Mouse (Mus musculus): ENCODE measurements around the gene Mgrn1. TPM values are rescaled to one million over a fixed set of nuclear protein-coding genes. Genes with fewer than 3 reads are reported as not detected.

Gene Mgrn1
- polyA plus RNA-seq, 1 experiment from 2014 or later: 66.9 TPM

DNA sequence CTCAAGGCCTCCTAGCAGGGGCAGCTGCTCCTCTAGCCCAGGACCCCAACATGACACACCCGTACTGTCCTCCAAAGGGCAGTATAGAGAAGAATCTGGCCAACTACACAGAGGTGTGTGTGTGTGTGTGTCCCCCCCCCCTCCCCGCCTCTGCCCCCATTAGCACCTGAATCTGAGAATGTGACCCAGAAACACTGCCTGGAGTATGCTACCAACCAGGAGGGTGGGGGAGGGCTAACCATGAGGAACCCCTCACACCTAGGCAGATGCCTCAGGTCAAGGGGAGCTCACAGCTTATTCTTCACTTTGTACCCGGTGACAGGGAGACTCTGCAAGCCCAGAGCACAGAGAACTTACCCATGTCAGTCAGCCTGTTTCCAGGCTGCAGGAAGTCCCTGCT is 8.3 kb upstream of the Mgrn1 start:
- H3K4me1 ChIP-seq (ENCODE audit: control insufficient read depth, insufficient read depth, low read length): peaks cover 21% of the 10 kb centered on the region
- 81% methylated on average over 3 of the region's 3 CpGs for WGBS
- peak overlapping the region; percentile 91 for H3K4me2 ChIP-seq
- H3K9ac ChIP-seq (ENCODE audit: low read length): peak overlapping the region; percentile 84; the same call in 1 of the 2 replicates
- no peak overlapping the region for H3K27ac ChIP-seq (ENCODE audit: low read depth, low read length)
- no peak for DNase-seq (ENCODE audit: low spot score, missing footprints)
- H3K4me3 ChIP-seq (ENCODE audit: low read depth, low read length): no peak overlapping the region
- no peaks in the 10 kb centered on the region for H3K36me3 ChIP-seq (ENCODE audit: control insufficient read depth, insufficient read depth, low read length)
- H3K27me3 ChIP-seq (ENCODE audit: control insufficient read depth, insufficient read depth, low read length): no peaks in the 10 kb centered on the region
- H3K9me3 ChIP-seq (ENCODE audit: control insufficient read depth, low read length): no peaks in the 10 kb centered on the region
- no peak for ATAC-seq (ENCODE audit: low FRiP score)

- peak; percentile 88 for DNase-seq (ENCODE audit: low spot score, missing footprints)
- ATAC-seq (ENCODE audit: low FRiP score): no peak
- H3K9me3 ChIP-seq (ENCODE audit: control insufficient read depth, low read length): no peaks in the 10 kb centered on the region
- peak overlapping the region; percentile 91 for H3K4me2 ChIP-seq
- H3K27ac ChIP-seq (ENCODE audit: low read depth, low read length): no peak overlapping the region
- H3K4me1 ChIP-seq (ENCODE audit: control insufficient read depth, insufficient read depth, low read length): peaks cover 21% of the 10 kb centered on the region
- peak overlapping the region; percentile 78 for H3K4me3 ChIP-seq (ENCODE audit: low read depth, low read length)
- no peaks in the 10 kb centered on the region for H3K36me3 ChIP-seq (ENCODE audit: control insufficient read depth, insufficient read depth, low read length)
- 37% methylated on average over 5 of the region's 5 CpGs for WGBS
- H3K27me3 ChIP-seq (ENCODE audit: control insufficient read depth, insufficient read depth, low read length): no peaks in the 10 kb centered on the region
- H3K9ac ChIP-seq (ENCODE audit: low read length): peak overlapping the region; percentile 84
Measured at GRCm38 (mm10) chr16:4878192-4878885, 7.7 kb upstream of the Mgrn1 start.

DNA sequence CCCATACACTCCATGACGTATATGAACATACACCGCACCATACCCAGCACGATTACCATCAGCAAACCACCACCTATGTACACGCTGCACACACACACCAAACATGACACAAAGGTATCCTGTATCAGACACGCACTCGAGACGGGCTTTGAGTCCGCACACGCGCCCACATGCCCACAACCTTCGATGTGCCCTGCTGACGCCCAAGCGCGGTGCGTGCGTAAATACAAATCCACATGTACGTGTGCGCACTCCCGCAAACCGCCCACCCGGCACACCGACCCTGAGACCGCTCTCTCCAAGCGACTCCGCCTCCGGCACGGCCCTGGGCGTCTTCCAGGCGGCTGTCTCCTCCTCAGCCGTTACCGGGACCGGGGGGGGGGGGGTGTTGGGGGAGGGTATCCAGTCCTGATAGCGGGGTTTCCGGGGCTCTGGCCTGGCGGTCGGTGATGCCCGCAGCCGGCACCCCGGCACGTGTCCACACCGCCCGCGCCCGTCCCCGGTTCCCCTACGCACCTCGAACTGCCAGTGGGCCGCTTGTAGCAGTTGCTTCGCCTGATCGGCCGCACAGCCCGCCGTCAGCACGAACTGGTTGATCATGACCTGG is 6.8 kb upstream of the Mgrn1 start:
- Histone ChIP-seq H3K27me3 (ENCODE audit: control insufficient read depth, insufficient read depth, low read length) (no peaks in the 10 kb centered on the region), H3K27ac (ENCODE audit: low read depth, low read length) (peak overlapping the region; percentile 95), H3K9me3 (ENCODE audit: control insufficient read depth, low read length) (no peaks in the 10 kb centered on the region), H3K4me1 (ENCODE audit: control insufficient read depth, insufficient read depth, low read length) (peaks cover 21% of the 10 kb centered on the region), H3K36me3 (ENCODE audit: control insufficient read depth, insufficient read depth, low read length) (no peaks in the 10 kb centered on the region), H3K4me3 (ENCODE audit: low read depth, low read length) (peak overlapping the region; percentile 78), H3K9ac (ENCODE audit: low read length) (peak overlapping the region; percentile 84), H3K4me2 (peak overlapping the region; percentile 91)
- whole genome bisulfite sequencing: under 1% methylated on average over 51 of the region's 54 CpGs
- DNase-seq (ENCODE audit: low spot score, missing footprints) (peak; percentile 92), ATAC-seq (ENCODE audit: low FRiP score) (peak; percentile 43)

- Histone ChIP-seq H3K36me3 (ENCODE audit: control insufficient read depth, insufficient read depth, low read length) (no peaks in the 10 kb centered on the region), H3K4me3 (ENCODE audit: low read depth, low read length) (peak overlapping the region; percentile 78), H3K9ac (ENCODE audit: low read length) (peak overlapping the region; percentile 84), H3K4me1 (ENCODE audit: control insufficient read depth, insufficient read depth, low read length) (peaks cover 21% of the 10 kb centered on the region), H3K27me3 (ENCODE audit: control insufficient read depth, insufficient read depth, low read length) (no peaks in the 10 kb centered on the region), H3K27ac (ENCODE audit: low read depth, low read length) (peak overlapping the region; percentile 95), H3K4me2 (peak overlapping the region; percentile 91), H3K9me3 (ENCODE audit: control insufficient read depth, low read length) (no peaks in the 10 kb centered on the region)
- ATAC-seq (ENCODE audit: low FRiP score) (peak; percentile 78), DNase-seq (ENCODE audit: low spot score, missing footprints) (peak; percentile 98)
- WGBS: under 1% methylated on average over 40 of the region's 40 CpGs
Measured at GRCm38 (mm10) chr16:4879708-4880124, 6.3 kb upstream of the Mgrn1 start.

DNA sequence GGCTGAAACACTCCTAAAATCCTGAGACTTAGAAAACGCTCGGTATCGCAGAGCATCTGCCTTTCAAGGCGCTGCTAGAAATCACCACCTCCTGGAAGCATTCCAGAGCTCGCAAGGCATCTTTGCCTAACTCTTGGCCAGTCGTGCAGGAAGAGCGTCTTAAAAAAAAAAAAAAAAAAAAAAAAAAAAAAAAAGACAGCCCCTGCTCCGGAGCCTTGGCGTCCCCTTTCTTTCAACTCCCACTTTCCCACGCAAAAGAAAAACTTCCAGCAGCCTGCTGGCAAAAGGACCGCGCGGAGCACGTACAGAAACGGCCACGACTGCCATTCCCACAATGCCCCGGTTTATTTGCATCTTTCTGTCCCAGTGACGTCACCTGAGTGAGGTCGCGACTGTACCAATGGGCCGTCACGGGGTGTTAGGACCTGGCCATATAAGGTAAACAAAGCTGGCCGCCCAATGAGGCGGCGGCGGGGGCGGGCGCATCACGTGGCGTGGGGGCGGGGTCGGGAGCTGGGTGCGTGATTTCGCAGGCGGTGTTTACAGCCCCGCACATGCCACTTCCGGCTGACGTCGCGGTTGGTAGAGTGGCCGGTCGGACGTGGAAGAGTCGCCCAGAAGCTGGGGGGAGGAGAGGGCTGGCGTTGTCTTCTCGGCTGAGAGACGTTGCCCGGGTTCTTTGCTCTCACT is 5.8 kb upstream of the Mgrn1 start, which contains the start of gene Ubald1:
Gene Ubald1, minus strand, starts transcription at position 180 of the 690 bp plus-strand sequence.
- H3K27ac ChIP-seq (ENCODE audit: low read depth, low read length): peak within 1 kb of the TSS; percentile 95
- H3K4me2 ChIP-seq: peak within 1 kb of the TSS; percentile 91
- no peaks in the 10 kb centered on the region for H3K27me3 ChIP-seq (ENCODE audit: control insufficient read depth, insufficient read depth, low read length)
- H3K4me3 ChIP-seq (ENCODE audit: low read depth, low read length): peak within 1 kb of the TSS; percentile 78
- no peaks in the 10 kb centered on the region for H3K36me3 ChIP-seq (ENCODE audit: control insufficient read depth, insufficient read depth, low read length)
- H3K4me1 ChIP-seq (ENCODE audit: control insufficient read depth, insufficient read depth, low read length): peaks cover 21% of the 10 kb centered on the region
- DNase-seq (ENCODE audit: low spot score, missing footprints): peak; percentile 98
- ATAC-seq (ENCODE audit: low FRiP score): peak; percentile 88
- WGBS: under 1% methylated on average over 47 of the region's 48 CpGs
- H3K9me3 ChIP-seq (ENCODE audit: control insufficient read depth, low read length): no peaks in the 10 kb centered on the region
- peak within 1 kb of the TSS; percentile 84 for H3K9ac ChIP-seq (ENCODE audit: low read length)

DNA sequence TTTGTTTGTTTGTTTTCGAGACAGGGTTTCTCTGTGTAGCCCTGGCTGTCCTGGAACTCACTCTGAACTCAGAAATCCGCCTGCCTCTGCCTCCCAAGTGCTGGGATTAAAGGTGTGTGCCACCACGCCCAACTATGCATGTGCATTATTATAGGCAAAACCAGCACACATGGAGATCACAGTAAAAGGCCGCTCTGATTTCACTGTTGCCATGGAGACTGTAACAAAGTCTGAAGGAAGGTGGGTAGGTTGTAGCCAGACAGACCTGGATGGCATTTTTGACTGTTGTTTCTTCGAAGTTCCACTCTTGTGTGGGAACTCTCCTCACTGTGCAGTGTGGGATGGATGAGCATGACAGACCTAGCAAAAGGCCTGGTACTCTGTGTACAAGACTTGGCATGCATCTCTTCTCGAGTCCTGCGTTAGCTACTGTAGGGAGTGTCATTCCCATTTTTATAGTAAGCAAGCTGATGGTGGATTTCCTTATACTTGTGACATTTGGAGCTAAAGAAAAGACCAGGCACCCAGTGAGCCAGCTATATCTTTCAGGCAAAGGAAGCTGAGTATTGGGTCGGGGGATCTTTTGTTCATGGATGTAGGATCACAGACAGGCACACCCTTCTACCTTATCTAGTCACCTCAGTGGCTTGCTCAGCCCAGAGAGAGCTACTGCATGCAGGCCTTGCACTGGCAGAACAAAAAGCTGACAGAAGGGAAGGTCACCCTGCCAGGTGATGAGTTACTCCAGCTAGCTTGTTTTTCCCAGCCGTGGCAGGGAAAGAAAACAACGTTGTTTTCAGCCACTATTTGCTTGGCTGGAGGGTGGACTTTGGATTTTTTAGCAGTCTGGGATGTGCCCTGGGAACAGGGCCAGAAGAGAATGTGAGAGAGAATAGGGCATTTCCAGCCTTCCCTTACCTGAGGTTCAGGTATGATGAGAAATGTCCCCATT is 4.4 kb upstream of the Mgrn1 start:
- H3K27me3 ChIP-seq (ENCODE audit: control insufficient read depth, insufficient read depth, low read length): no peaks in the 10 kb centered on the region
- H3K9me3 ChIP-seq (ENCODE audit: control insufficient read depth, low read length): no peaks in the 10 kb centered on the region
- ATAC-seq (ENCODE audit: low FRiP score) (no peak), DNase-seq (ENCODE audit: low spot score, missing footprints) (peak; percentile 85)
- peak overlapping the region; percentile 91 for H3K4me2 ChIP-seq
- H3K4me3 ChIP-seq (ENCODE audit: low read depth, low read length): peak overlapping the region; percentile 78
- peaks cover 22% of the 10 kb centered on the region for H3K4me1 ChIP-seq (ENCODE audit: control insufficient read depth, insufficient read depth, low read length)
- H3K27ac ChIP-seq (ENCODE audit: low read depth, low read length): 0 out of 2 replicates have a peak overlapping the region, but pooled peaks have one; percentile 86
- H3K9ac ChIP-seq (ENCODE audit: low read length): peak overlapping the region; percentile 84; the same call in 1 of the 2 replicates
- no peaks in the 10 kb centered on the region for H3K36me3 ChIP-seq (ENCODE audit: control insufficient read depth, insufficient read depth, low read length)
- 82% methylated on average over 10 of the region's 10 CpGs for WGBS

DNA sequence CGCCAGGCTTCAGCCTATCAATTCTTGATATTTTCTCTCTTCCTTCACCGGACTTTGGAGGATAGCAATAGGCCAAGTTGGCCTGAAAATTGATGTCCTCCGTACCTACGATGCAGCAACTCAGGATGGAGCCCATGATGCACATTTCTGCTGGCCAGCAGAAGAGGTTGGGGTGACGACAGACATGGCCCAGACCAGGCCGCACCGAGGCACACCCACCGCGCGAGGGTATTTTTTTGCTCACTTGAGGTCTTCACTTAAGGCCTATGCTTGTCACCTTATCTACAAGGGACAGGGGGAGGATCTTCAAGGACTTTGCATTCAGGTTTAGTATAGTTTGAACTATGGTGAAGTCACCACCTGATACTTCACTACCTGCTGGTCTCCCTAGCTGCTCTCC is 1.1 kb upstream of the Mgrn1 start:
- no peak overlapping the region for H3K4me3 ChIP-seq (ENCODE audit: low read depth, low read length)
- no peak for DNase-seq (ENCODE audit: low spot score, missing footprints)
- no peaks in the 10 kb centered on the region for H3K27me3 ChIP-seq (ENCODE audit: control insufficient read depth, insufficient read depth, low read length)
- H3K9ac ChIP-seq (ENCODE audit: low read length): no peak overlapping the region
- no peaks in the 10 kb centered on the region for H3K9me3 ChIP-seq (ENCODE audit: control insufficient read depth, low read length)
- H3K4me2 ChIP-seq: peak overlapping the region; percentile 93; the same call in 1 of the 2 replicates
- H3K27ac ChIP-seq (ENCODE audit: low read depth, low read length): no peak overlapping the region
- no peaks in the 10 kb centered on the region for H3K36me3 ChIP-seq (ENCODE audit: control insufficient read depth, insufficient read depth, low read length)
- peaks cover 22% of the 10 kb centered on the region for H3K4me1 ChIP-seq (ENCODE audit: control insufficient read depth, insufficient read depth, low read length)
- WGBS: 93% methylated on average over 10 of the region's 10 CpGs
- no peak for ATAC-seq (ENCODE audit: low FRiP score)

GRCm38 (mm10) chr16:4886690-4887020 is 606 bp downstream of the Mgrn1 start:
- Histone ChIP-seq H3K27me3 (ENCODE audit: control insufficient read depth, insufficient read depth, low read length) (no peaks in the 10 kb centered on the region), H3K36me3 (ENCODE audit: control insufficient read depth, insufficient read depth, low read length) (no peaks in the 10 kb centered on the region), H3K4me3 (ENCODE audit: low read depth, low read length) (peak overlapping the region; percentile 51), H3K9me3 (ENCODE audit: control insufficient read depth, low read length) (no peaks in the 10 kb centered on the region), H3K4me2 (peak overlapping the region; percentile 93), H3K9ac (ENCODE audit: low read length) (peak overlapping the region; percentile 82), H3K4me1 (ENCODE audit: control insufficient read depth, insufficient read depth, low read length) (peaks cover 15% of the 10 kb centered on the region), H3K27ac (ENCODE audit: low read depth, low read length) (no peak overlapping the region)
- ATAC-seq (ENCODE audit: low FRiP score): no peak; the same call in 1 of the 2 replicates
- DNase-seq (ENCODE audit: low spot score, missing footprints): peak; percentile 87
- 3% methylated on average over 8 of the region's 8 CpGs for WGBS
